Mouse (Mus musculus) midbrain, embryonic 10.5 days (tissue): Measurements from ENCODE around the gene Cyp2ab1. TPM values are rescaled to one million over a fixed set of nuclear protein-coding genes. Genes with fewer than 3 reads are reported as not detected.

Experiments used
- polyA plus RNA-seq: library from polyadenylated mRNA; unstranded; fragments of >200 nt; fragmentation: Nextera tagmentation; extraction: Ambion mirVana; gene quantifications from 2 replicates; pipeline ENCODE4 v1.2.1, GENCODE M21; 2016

The Cyp2ab1 gene
- polyA plus RNA-seq, 1 experiment from 2014 or later: not detected

Other genes starting within 250 kb of the Cyp2ab1 start
- 20.6 and 34.6 TPM in 2 replicates for gene Klhl24, start 227.9 kb downstream of the Cyp2ab1 start, polyA plus RNA-seq
- 35.2 and 38.5 TPM in 2 replicates for gene Yeats2, start 184.3 kb downstream of the Cyp2ab1 start, polyA plus RNA-seq
- 0.84 and 1.3 TPM in 2 replicates for gene Map6d1, start 84.0 kb downstream of the Cyp2ab1 start, polyA plus RNA-seq
- 135 TPM in 2 replicates for gene Parl, start 23.0 kb downstream of the Cyp2ab1 start, polyA plus RNA-seq
- gene Abcc5, start 101.0 kb upstream of the Cyp2ab1 start, polyA plus RNA-seq: 56.1 and 72.8 TPM in 2 replicates
- gene Eif2b5, start 173.4 kb upstream of the Cyp2ab1 start, polyA plus RNA-seq: 151 TPM in 2 replicates
- 28.5 and 37.5 TPM in 2 replicates for gene Dvl3, start 191.6 kb upstream of the Cyp2ab1 start, polyA plus RNA-seq
- gene Ap2m1, start 210.1 kb upstream of the Cyp2ab1 start, polyA plus RNA-seq: 711 and 831 TPM in 2 replicates
- gene Abcf3, start 223.2 kb upstream of the Cyp2ab1 start, polyA plus RNA-seq: 58.9 and 62.2 TPM in 2 replicates